Mouse (Mus musculus) stomach, postnatal 0 days (tissue): ENCODE results near the gene Ppdpf. TPM values are rescaled to one million over a fixed set of nuclear protein-coding genes. Genes with fewer than 3 reads are reported as not detected.

Experiments used
- ATAC-seq: fragments of 200-750 bp; cut with Nextera tagmentation; 2 replicates; pipeline ENCODE4 v1.8.0; 2017; ENCODE audit not compliant: low FRiP score, low TSS enrichment
- DNase-seq: peaks from one replicate; pipeline ENCODE4 v3.0.0-alpha.2; 2016; ENCODE audit warnings: low spot score
- H3K27ac ChIP-seq: fragments of 300-500 bp; sonication (generic); replicated peaks from 2 replicates; pipeline ENCODE4 v1.5.1; 2014; ENCODE audit warnings: mild to moderate bottlenecking, control low read depth
- H3K27me3 ChIP-seq: fragments of 300-500 bp; sonication (generic); 2 replicates; pipeline ENCODE4 v1.6.1; 2014; ENCODE audit warnings: low read length; ENCODE audit not compliant: control insufficient read depth, insufficient read depth
- H3K36me3 ChIP-seq: fragments of 300-500 bp; sonication (generic); 2 replicates; pipeline ENCODE4 v1.6.1; 2014; ENCODE audit warnings: low read length, mixed read lengths; ENCODE audit not compliant: control insufficient read depth, insufficient read depth
- H3K4me1 ChIP-seq: fragments of 300-500 bp; sonication (generic); replicated peaks from 2 replicates; pipeline ENCODE4 v1.6.1; 2014; ENCODE audit warnings: antibody characterized with exemption; ENCODE audit not compliant: control insufficient read depth, insufficient read depth
- H3K4me2 ChIP-seq: fragments of 300-500 bp; sonication (generic); replicated peaks from 2 replicates; pipeline ENCODE4 v1.6.1; 2014; ENCODE audit warnings: low read depth, mild to moderate bottlenecking, control low read depth, moderate library complexity
- H3K4me3 ChIP-seq: fragments of 300-500 bp; sonication (generic); 2 replicates; pipeline ENCODE4 v1.5.1; 2014; ENCODE audit warnings: low read depth, low read length, control low read depth
- H3K9ac ChIP-seq: fragments of 300-500 bp; sonication (generic); 2 replicates; pipeline ENCODE4 v1.6.1; 2014; ENCODE audit warnings: mild to moderate bottlenecking, low read length, control low read depth, mixed read lengths
- H3K9me3 ChIP-seq: fragments of 300-500 bp; sonication (generic); 2 replicates; pipeline ENCODE4 v1.6.1; 2016; ENCODE audit warnings: low read length; ENCODE audit not compliant: control insufficient read depth
- CTCF ChIP-seq: IDR thresholded peaks from 2 replicates; pipeline ENCODE4 v1.5.1; 2016; ENCODE audit warnings: antibody characterized with exemption, low read depth, mild to moderate bottlenecking, moderate library complexity
- EP300 ChIP-seq: optimal IDR thresholded peaks from 2 replicates; pipeline ENCODE3; 2016; ENCODE audit warnings: antibody characterized with exemption
- WGBS: fragments of 180-500 bp; shearing (Covaris S2); extraction: QIAGEN DNeasy Blood & Tissue Kit; methylation state at CpG from one replicate; pipeline ENCODE4 v1.1.7; 2014; 5-methylcytosine and 5-hydroxymethylcytosine counted together
- polyA plus RNA-seq: library from polyadenylated mRNA; unstranded; fragments of >200 nt; fragmentation: Nextera tagmentation; extraction: Ambion mirVana; gene quantifications from 2 replicates; pipeline ENCODE4 v1.2.1, GENCODE M21; 2015

Ppdpf gene
- polyA plus RNA-seq, 1 experiment from 2014 or later: 310 TPM

DNA sequence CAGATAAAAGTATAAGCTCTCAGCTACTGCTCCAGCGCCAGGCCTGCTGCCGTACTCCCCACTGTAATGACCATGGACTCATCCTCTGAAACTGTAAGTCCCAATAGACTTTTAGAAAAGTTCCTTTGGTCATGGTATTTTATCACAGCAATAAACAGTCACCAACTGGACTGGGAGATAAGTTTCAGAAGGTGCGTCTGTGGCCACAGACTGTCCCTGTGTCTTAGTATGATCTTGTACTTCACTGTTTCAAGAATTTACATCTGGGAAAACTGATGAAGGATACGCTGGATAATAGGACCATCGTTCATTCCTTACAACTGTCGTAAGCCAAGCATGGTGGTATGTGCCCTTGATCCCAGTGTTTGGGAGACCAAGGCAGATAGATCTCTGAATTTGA lies 29.0 kb downstream of the Ppdpf start:
- ATAC-seq (no peak), DNase-seq (no peak)
- no peak overlapping the region for H3K4me2 ChIP-seq
- no peaks in the 10 kb centered on the region for H3K36me3 ChIP-seq
- WGBS: 80% methylated on average over 6 of the region's 6 CpGs
- H3K4me3 ChIP-seq: no peak overlapping the region
- H3K4me1 ChIP-seq: peaks cover 5% of the 10 kb centered on the region
- H3K27me3 ChIP-seq: no peaks in the 10 kb centered on the region
- no peak overlapping the region for H3K9ac ChIP-seq
- no peak for TF ChIP-seq CTCF
- no peak for TF ChIP-seq EP300
- no peak overlapping the region for H3K27ac ChIP-seq
- H3K9me3 ChIP-seq: no peaks in the 10 kb centered on the region

- H3K9ac ChIP-seq: no peak overlapping the region
- no peak for DNase-seq
- H3K36me3 ChIP-seq: no peaks in the 10 kb centered on the region
- H3K4me3 ChIP-seq: no peak overlapping the region
- H3K27me3 ChIP-seq: no peaks in the 10 kb centered on the region
- no peak for ATAC-seq
- H3K4me2 ChIP-seq: no peak overlapping the region
- H3K27ac ChIP-seq: no peak overlapping the region
- H3K9me3 ChIP-seq: no peaks in the 10 kb centered on the region
- 59% methylated on average over 5 of the region's 5 CpGs for WGBS
- H3K4me1 ChIP-seq: peaks cover 5% of the 10 kb centered on the region
- no peak for TF ChIP-seq EP300
- no peak for TF ChIP-seq CTCF
These were observed 31.9 kb downstream of the Ppdpf start for GRCm38 (mm10) chr2:181218881-181219485.

- peak within 1 kb of the TSS; percentile 58 for H3K4me2 ChIP-seq
- peak; percentile 81 for DNase-seq
- H3K9me3 ChIP-seq: no peaks in the 10 kb centered on the region
- H3K27ac ChIP-seq: peak within 1 kb of the TSS; percentile 30; the same call in 1 of the 2 replicates
- no peaks in the 10 kb centered on the region for H3K36me3 ChIP-seq
- TF ChIP-seq CTCF (peak; percentile 62), EP300 (no peak)
- peak; percentile 89 for ATAC-seq
- peak within 1 kb of the TSS; percentile 43; the same call in 1 of the 2 replicates for H3K9ac ChIP-seq
- H3K27me3 ChIP-seq: no peaks in the 10 kb centered on the region
- peaks cover 5% of the 10 kb centered on the region for H3K4me1 ChIP-seq
- WGBS: 2% methylated on average over 25 of the region's 25 CpGs
- peak within 1 kb of the TSS; percentile 27 for H3K4me3 ChIP-seq
These were observed 32.6 kb downstream of the Ppdpf start, which contains the start of gene Fndc11 for GRCm38 (mm10) chr2:181219538-181220216. Gene Fndc11, plus strand, starts transcription at chr2:181220013.

- Histone ChIP-seq H3K4me2 (peak overlapping the region; percentile 58), H3K9me3 (no peaks in the 10 kb centered on the region), H3K9ac (no peak overlapping the region), H3K36me3 (no peaks in the 10 kb centered on the region), H3K27me3 (no peaks in the 10 kb centered on the region), H3K27ac (no peak overlapping the region), H3K4me3 (peak overlapping the region; percentile 27; the same call in 1 of the 2 replicates), H3K4me1 (peaks cover 5% of the 10 kb centered on the region)
- WGBS: 29% methylated on average over 2 of the region's 2 CpGs
- DNase-seq: no peak
- TF ChIP-seq CTCF (no peak), EP300 (no peak)
- ATAC-seq: no peak; the same call in 1 of the 2 replicates
These were observed 33.3 kb downstream of the Ppdpf start for GRCm38 (mm10) chr2:181220361-181220760.

- no peak overlapping the region for H3K9ac ChIP-seq
- TF ChIP-seq EP300: no peak
- no peak overlapping the region for H3K27ac ChIP-seq
- ATAC-seq: no peak
- no peaks in the 10 kb centered on the region; the same call in 1 of the 2 replicates for H3K4me1 ChIP-seq
- H3K4me3 ChIP-seq: no peak overlapping the region
- no peak for DNase-seq
- no peaks in the 10 kb centered on the region for H3K27me3 ChIP-seq
- no peak overlapping the region for H3K4me2 ChIP-seq
- WGBS: 68% methylated on average over 2 of the region's 2 CpGs
- no peaks in the 10 kb centered on the region for H3K36me3 ChIP-seq
- H3K9me3 ChIP-seq: no peaks in the 10 kb centered on the region
These were observed 37.9 kb downstream of the Ppdpf start for GRCm38 (mm10) chr2:181224994-181225393.

DNA sequence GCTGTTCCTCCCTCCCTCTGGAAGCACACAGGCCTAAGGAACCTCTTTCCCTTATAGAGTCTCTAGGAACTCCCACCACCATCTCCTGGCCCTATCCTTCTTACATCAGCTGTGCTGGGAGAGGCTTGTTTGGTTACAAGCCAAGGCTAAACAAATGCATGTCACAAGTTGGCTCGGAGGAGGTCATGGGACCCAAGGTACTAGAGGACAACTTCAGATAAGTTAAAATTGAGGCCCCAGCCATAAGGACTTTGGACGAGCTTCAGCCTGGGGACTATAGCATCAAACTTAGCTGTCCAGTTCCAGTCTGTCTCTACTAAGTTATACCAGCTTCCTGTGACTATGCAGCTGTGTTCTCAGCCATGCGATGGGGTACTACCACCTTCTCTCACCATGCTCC lies 40.1 kb downstream of the Ppdpf start:
- TF ChIP-seq EP300: no peak
- no peak for TF ChIP-seq CTCF
- Histone ChIP-seq H3K36me3 (peaks cover 3% of the 10 kb centered on the region; the same call in 1 of the 2 replicates), H3K4me1 (no peaks in the 10 kb centered on the region), H3K4me2 (no peak overlapping the region), H3K27ac (no peak overlapping the region), H3K9ac (no peak overlapping the region), H3K9me3 (no peaks in the 10 kb centered on the region), H3K4me3 (no peak overlapping the region), H3K27me3 (no peaks in the 10 kb centered on the region)
- DNase-seq (no peak), ATAC-seq (no peak)
- WGBS: 71% methylated on average over 3 of the region's 3 CpGs
